Mouse (Mus musculus) thymus, postnatal 4 days (tissue): ENCODE results near the gene Alox15.
"Not testable (repeated sequence)": the region's sequence is repeated elsewhere in the genome, so short reads cannot be mapped to it uniquely, and the experiment has no call there.

Source experiments
- DNase-seq: peaks from one replicate; pipeline ENCODE4 v3.0.0; 2021

Gene Alox15

GRCm38 (mm10) chr11:70351868-70352267 is at the start of gene Alox15:
Gene Alox15, minus strand, starts transcription at chr11:70352031.
- DNase-seq = peak; percentile 71

GRCm38 (mm10) chr11:70389421-70389820 is 37.6 kb upstream of the Alox15 start:
- DNase-seq = no peak

- no peak for DNase-seq
Observed at GRCm38 (mm10) chr11:70387436-70387835, 35.6 kb upstream of the Alox15 start.

GRCm38 (mm10) chr11:70384136-70384535 is 32.3 kb upstream of the Alox15 start:
- no peak for DNase-seq

- no peak for DNase-seq
Observed at GRCm38 (mm10) chr11:70381330-70381729, 29.5 kb upstream of the Alox15 start.

- no peak for DNase-seq
Observed at GRCm38 (mm10) chr11:70380478-70381005, 28.7 kb upstream of the Alox15 start.

GRCm38 (mm10) chr11:70376054-70376453 is 24.2 kb upstream of the Alox15 start:
- no peak for DNase-seq

GRCm38 (mm10) chr11:70374302-70374701 is 22.5 kb upstream of the Alox15 start:
- no peak for DNase-seq

GRCm38 (mm10) chr11:70372849-70373557 is 21.2 kb upstream of the Alox15 start:
- DNase-seq = no peak

- no peak for DNase-seq
Observed at GRCm38 (mm10) chr11:70372396-70372795, 20.6 kb upstream of the Alox15 start.

- DNase-seq = not testable (repeated sequence)
Observed at GRCm38 (mm10) chr11:70368626-70369025, 16.8 kb upstream of the Alox15 start.

GRCm38 (mm10) chr11:70367701-70368100 is 15.9 kb upstream of the Alox15 start:
- not testable (repeated sequence) for DNase-seq

GRCm38 (mm10) chr11:70348630-70349029 is 3.2 kb downstream of the Alox15 start:
- DNase-seq = no peak

GRCm38 (mm10) chr11:70347861-70348260 is 4.0 kb downstream of the Alox15 start:
- DNase-seq = no peak

- no peak for DNase-seq
Observed at GRCm38 (mm10) chr11:70345546-70345945, 6.3 kb downstream of the Alox15 start.

GRCm38 (mm10) chr11:70345061-70345460 is 6.8 kb downstream of the Alox15 start:
- no peak for DNase-seq

- DNase-seq = no peak
Observed at GRCm38 (mm10) chr11:70339481-70339880, 12.3 kb downstream of the Alox15 start.

- DNase-seq = peak; percentile 88
Observed at GRCm38 (mm10) chr11:70334477-70334876, 17.4 kb downstream of the Alox15 start.

- DNase-seq = no peak
Observed at GRCm38 (mm10) chr11:70324726-70325125, 27.1 kb downstream of the Alox15 start.

- DNase-seq = no peak
Observed at GRCm38 (mm10) chr11:70322528-70322927, 29.3 kb downstream of the Alox15 start, which contains the start of gene Alox12e. Gene Alox12e, minus strand, starts transcription at chr11:70322628.

GRCm38 (mm10) chr11:70321664-70322063 is 30.2 kb downstream of the Alox15 start:
- peak; percentile 92 for DNase-seq

- DNase-seq = no peak
Observed at GRCm38 (mm10) chr11:70319614-70320013, 32.2 kb downstream of the Alox15 start.

- DNase-seq = peak; percentile 68
Observed at GRCm38 (mm10) chr11:70313833-70314232, 38.0 kb downstream of the Alox15 start.

- peak; percentile 59 for DNase-seq
Observed at GRCm38 (mm10) chr11:70309341-70309740, 42.5 kb downstream of the Alox15 start.

GRCm38 (mm10) chr11:70308296-70308695 is 43.5 kb downstream of the Alox15 start:
- peak; percentile 67 for DNase-seq
